Mouse (Mus musculus): ENCODE results near the gene Foxred1.

DNA sequence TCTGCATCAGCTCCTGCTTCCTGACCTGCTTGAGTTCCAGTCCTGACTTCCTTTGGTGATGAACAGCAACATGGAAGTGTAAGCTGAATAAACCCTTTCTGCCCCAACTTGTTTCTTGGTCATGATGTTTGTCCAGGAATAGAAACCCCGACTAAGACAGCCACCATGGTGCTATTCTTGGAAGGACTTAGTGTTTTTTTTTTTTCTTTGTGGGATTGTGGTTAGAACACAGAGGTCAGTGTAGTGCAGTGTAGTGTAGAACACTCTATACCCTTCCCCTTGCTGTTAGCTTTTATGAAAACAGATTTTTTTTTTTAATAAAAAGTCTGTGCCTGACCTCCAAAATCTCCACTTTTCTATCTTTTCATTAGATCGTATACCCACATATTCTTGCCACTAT is 28.0 kb downstream of the Foxred1 start:
- no peak for TF ChIP-seq CTCF (IDR thresholded peaks at IDR 0.05; ENCODE audit: insufficient read depth, low read length)
- no peak for TF ChIP-seq POLR2A (IDR thresholded peaks at IDR 0.05; ENCODE audit: borderline replicate concordance, extremely low read depth, low read depth, low read length)
